Mouse (Mus musculus) ES-E14 (cell line): ENCODE measurements around the gene Nfkbie. TPM values are rescaled to one million over a fixed set of nuclear protein-coding genes. Genes with fewer than 3 reads are reported as not detected.

Source experiments
- DNase-seq: peaks from one replicate; pipeline ENCODE4 v3.0.0-alpha.2; 2013; ENCODE audit warnings: low read depth, low spot score
- H3K27ac ChIP-seq: 2 replicates; pipeline ENCODE4 v1.5.1; 2012; ENCODE audit warnings: low read depth, mild to moderate bottlenecking, low read length, moderate library complexity, mixed read lengths; ENCODE audit not compliant: poor library complexity, insufficient read depth, severe bottlenecking
- H3K36me3 ChIP-seq: 2 replicates; pipeline ENCODE4 v1.6.1; 2012; ENCODE audit warnings: mild to moderate bottlenecking, low read length, moderate library complexity, mixed read lengths; ENCODE audit not compliant: control insufficient read depth, poor library complexity, insufficient read depth, severe bottlenecking
- H3K4me1 ChIP-seq, 2 experiments: fragments of 150-350 bp in 1 of 2; sonication (generic) in 1 of 2; 2 replicates each; pipeline ENCODE4 v1.6.1; 2012; ENCODE audit warnings: low read length in 2 of 2, mild to moderate bottlenecking in 1 of 2, mixed read lengths in 1 of 2; ENCODE audit not compliant: control insufficient read depth in 2 of 2, insufficient read depth in 2 of 2, poor library complexity in 1 of 2
- H3K4me3 ChIP-seq, 2 experiments: fragments of 150-350 bp in 1 of 2; sonication (generic) in 1 of 2; 2 replicates each; pipeline ENCODE4 v1.5.1; 2012; ENCODE audit warnings: low read length in 2 of 2, low read depth in 1 of 2, mild to moderate bottlenecking in 1 of 2, mixed read lengths in 1 of 2; ENCODE audit not compliant: insufficient read depth in 1 of 2, poor library complexity in 1 of 2, severe bottlenecking in 1 of 2
- H3K9ac ChIP-seq: 2 replicates; pipeline ENCODE4 v1.6.1; 2012; ENCODE audit warnings: low read depth, mild to moderate bottlenecking, low read length, mixed read lengths; ENCODE audit not compliant: poor library complexity, insufficient read depth, severe bottlenecking
- H3K9me3 ChIP-seq: fragments of 150-350 bp; sonication (generic); 2 replicates; pipeline ENCODE4 v1.6.1; 2012; ENCODE audit warnings: low read depth, mild to moderate bottlenecking, low read length; ENCODE audit not compliant: control insufficient read depth, insufficient read depth
- CHD2 ChIP-seq: IDR thresholded peaks from 2 replicates; pipeline ENCODE4 v1.6.1; 2014; ENCODE audit warnings: mild to moderate bottlenecking, low read depth, low read length, inconsistent platforms
- HCFC1 ChIP-seq: IDR thresholded peaks from 2 replicates; pipeline ENCODE4 v1.6.1; 2012; ENCODE audit warnings: low read length, inconsistent platforms, borderline replicate concordance; ENCODE audit not compliant: insufficient read depth
- MAFK ChIP-seq: IDR thresholded peaks from 2 replicates; pipeline ENCODE4 v1.6.1; 2014; ENCODE audit warnings: mild to moderate bottlenecking, low read depth, low read length, inconsistent platforms; ENCODE audit not compliant: insufficient read depth
- ZC3H11A ChIP-seq: IDR thresholded peaks from 2 replicates; pipeline ENCODE4 v1.6.1; 2012; ENCODE audit warnings: low read depth, mild to moderate bottlenecking, inconsistent platforms, low read length, borderline replicate concordance
- ZNF384 ChIP-seq: IDR thresholded peaks from 2 replicates; pipeline ENCODE4 v1.6.1; 2012; ENCODE audit warnings: low read depth, low read length, inconsistent platforms
- in situ Hi-C, 2 experiments: fragments of 600-800 bp; cut with MboI; formaldehyde crosslinking; loops; one replicate each; pipeline ENCODE4 v1.15.1; 2025; ENCODE audit warnings: low sequenced_read_pairs in 2 of 2, inconsistent platforms in 1 of 2; ENCODE audit not compliant: unreplicated experiment in 2 of 2
- total RNA-seq: library from RNA; depleted of rRNA; stranded (reverse); fragments of 300-350 nt; gene quantifications from 2 replicates; pipeline ENCODE4 v1.2.3, GENCODE M21; 2012

The Nfkbie gene
- total RNA-seq, 1 experiment: 2.2 TPM

DNA sequence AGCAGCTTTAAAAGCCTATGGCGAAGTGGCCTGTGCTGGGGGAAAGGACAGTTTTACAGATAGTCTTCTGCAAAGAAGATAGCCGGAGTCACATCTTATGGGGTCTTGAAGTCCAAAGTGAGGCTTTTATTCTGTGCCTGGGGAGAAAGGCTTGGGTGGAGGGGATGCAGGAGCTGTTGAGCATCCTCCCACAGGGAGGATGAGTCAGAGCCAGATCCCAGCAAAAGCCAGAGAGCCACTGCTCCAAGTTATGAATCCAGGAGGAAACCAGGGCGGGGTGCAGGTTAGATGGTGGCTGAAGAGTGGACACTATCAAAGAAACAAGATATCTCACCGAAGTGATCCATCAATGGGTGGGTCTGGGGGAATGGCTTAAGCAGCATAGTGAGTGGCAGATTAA, 43.7 kb upstream of the Nfkbie start:
- in situ Hi-C loops: no loop called here
- H3K9ac ChIP-seq: no peak overlapping the region
- no peak overlapping the region for H3K4me3 ChIP-seq
- H3K9me3 ChIP-seq: no peaks in the 10 kb centered on the region
- peaks cover 1 to 15% of the 10 kb centered on the region in 2 experiments; a peak in 3 of 4 replicates for H3K4me1 ChIP-seq
- H3K27ac ChIP-seq: no peak overlapping the region
- no peak for DNase-seq
- TF ChIP-seq ZC3H11A: no peak
- no peak for TF ChIP-seq CHD2
- no peak for TF ChIP-seq MAFK
- no peak for TF ChIP-seq ZNF384
- TF ChIP-seq HCFC1: no peak
- peaks cover 12% of the 10 kb centered on the region; the same call in 1 of the 2 replicates for H3K36me3 ChIP-seq

GRCm38 (mm10) chr17:45515204-45515726, 40.2 kb upstream of the Nfkbie start:
- peak overlapping the region; percentile 69; the same call in 1 of the 2 replicates for H3K9ac ChIP-seq

GRCm38 (mm10) chr17:45515806-45516205, 39.7 kb upstream of the Nfkbie start:
- H3K36me3 ChIP-seq: peaks cover 37% of the 10 kb centered on the region
- H3K9me3 ChIP-seq: no peaks in the 10 kb centered on the region
- DNase-seq: no peak

More at GRCm38 (mm10) chr17:45515204-45515726, 40.2 kb upstream of the Nfkbie start:
- H3K36me3 ChIP-seq: peaks cover 33% of the 10 kb centered on the region
- in situ Hi-C loops: no loop called here
- no peaks in the 10 kb centered on the region for H3K9me3 ChIP-seq
- TF ChIP-seq MAFK (no peak), ZNF384 (no peak), ZC3H11A (no peak), HCFC1 (no peak), CHD2 (no peak)
- DNase-seq: no peak
- peaks cover 1 to 16% of the 10 kb centered on the region in 2 experiments; a peak in 3 of 4 replicates for H3K4me1 ChIP-seq
- H3K27ac ChIP-seq: no peak overlapping the region; the same call in 1 of the 2 replicates
- peak overlapping the region in 1 of 2 experiments; percentile 44; a peak in 2 of 4 replicates for H3K4me3 ChIP-seq

GRCm38 (mm10) chr17:45516488-45516887, 39.0 kb upstream of the Nfkbie start:
- TF ChIP-seq MAFK (no peak), ZC3H11A (peak; percentile 12; the same call in 1 of the 2 replicates)
- peaks cover 41% of the 10 kb centered on the region for H3K36me3 ChIP-seq
- H3K27ac ChIP-seq: no peak overlapping the region
- H3K4me3 ChIP-seq: no peak overlapping the region
- in situ Hi-C loops: no loop called here
- peak; percentile 82 for DNase-seq
- H3K4me1 ChIP-seq: peaks cover 1 to 16% of the 10 kb centered on the region in 2 experiments; a peak in 3 of 4 replicates
- no peaks in the 10 kb centered on the region for H3K9me3 ChIP-seq
- no peak overlapping the region for H3K9ac ChIP-seq

More at GRCm38 (mm10) chr17:45515806-45516205, 39.7 kb upstream of the Nfkbie start:
- no peak overlapping the region for H3K4me3 ChIP-seq
- no peak overlapping the region; the same call in 1 of the 2 replicates for H3K27ac ChIP-seq
- in situ Hi-C loops: no loop called here
- H3K9ac ChIP-seq: no peak overlapping the region
- H3K4me1 ChIP-seq: peaks cover 1 to 16% of the 10 kb centered on the region in 2 experiments; a peak in 3 of 4 replicates
- TF ChIP-seq HCFC1 (no peak), CHD2 (no peak), ZC3H11A (no peak), MAFK (no peak), ZNF384 (no peak)
